8 mouse cellular contexts compared by ENCODE assay signal in genomic region chr3:21962360-21962782, GRCm38 (mm10).
DNase-seq lines count a peak whose midpoint lies in the region; ATAC-seq and TF ChIP-seq lines count a peak whose summit lies in the region.

No protein-coding gene starts in this region.

- no peak for TF ChIP-seq POLR2A in spleen, adult 2 months (IDR thresholded peaks at IDR 0.05; ENCODE audit: low read depth, low read length)

- H3K4me3 ChIP-seq in spleen, adult 2 months (ENCODE audit: extremely low read depth, insufficient read depth, insufficient read length) = no peak overlapping the region
- no peak overlapping the region for H3K4me3 ChIP-seq in liver, embryonic 15.5 days (replicated peaks)
- no peak overlapping the region for H3K4me3 ChIP-seq in stomach, embryonic 15.5 days (replicated peaks)

- H3K4me2 ChIP-seq in liver, embryonic 15.5 days = no peak overlapping the region
- H3K4me2 ChIP-seq in stomach, embryonic 15.5 days = no peak overlapping the region; the same call in 1 of the 2 replicates

- no peak for TF ChIP-seq CTCF in spleen, adult 2 months (IDR thresholded peaks at IDR 0.05; ENCODE audit: extremely low read depth, insufficient read depth, insufficient read length, insufficient replicate concordance)

- H3K27me3 ChIP-seq in spleen, adult 2 months (ENCODE audit: control insufficient read depth, insufficient read depth, low read length) = no peaks in the 10 kb centered on the region
- H3K27me3 ChIP-seq in liver, embryonic 15.5 days = no peaks in the 10 kb centered on the region
- H3K27me3 ChIP-seq in stomach, embryonic 15.5 days (replicated peaks) = no peaks in the 10 kb centered on the region

- H3K9me3 ChIP-seq in liver, embryonic 15.5 days (replicated peaks) = no peaks in the 10 kb centered on the region
- no peaks in the 10 kb centered on the region for H3K9me3 ChIP-seq in stomach, embryonic 15.5 days

- peak overlapping the region; percentile 68 for H3K27ac ChIP-seq in spleen, adult 2 months (ENCODE audit: insufficient read depth, low read length)
- peak overlapping the region; percentile 42 for H3K27ac ChIP-seq in liver, embryonic 15.5 days (replicated peaks)
- peak overlapping the region; percentile 36; the same call in 1 of the 2 replicates for H3K27ac ChIP-seq in stomach, embryonic 15.5 days

- WGBS in spleen, adult 2 months = 53% methylated on average over 7 of the region's 7 CpGs
- WGBS in liver, embryonic 15.5 days (ENCODE audit: insufficient replicate concordance) = 36% methylated on average over 7 of the region's 7 CpGs
- 31% methylated on average over 7 of the region's 7 CpGs for WGBS in stomach, embryonic 15.5 days

- DNase-seq in embryo, embryonic 11 days = peak; percentile 12
- DNase-seq in embryo, embryonic 10.5 days (ENCODE audit: low spot score) = no peak
- DNase-seq in spleen, adult 2 months (ENCODE audit: low read depth in 1 of 2, low spot score in 2 of 2) = no peak
- no peak for DNase-seq in spleen, adult 12 weeks (ENCODE audit: low spot score)
- no peak for DNase-seq in left cerebral cortex, postnatal 14 days (ENCODE audit: low spot score in 2 of 2)

- ATAC-seq in liver, embryonic 15.5 days (ENCODE audit: insufficient read depth) = peak; percentile 61
- no peak; the same call in 1 of the 2 replicates for ATAC-seq in stomach, embryonic 15.5 days (ENCODE audit: insufficient read depth, low FRiP score, low read depth)
- no peak for ATAC-seq in erythroblast, adult 5-6 weeks (replicated peaks; ENCODE audit: low FRiP score, poor library complexity, severe bottlenecking)

- peaks cover 28% of the 10 kb centered on the region for H3K4me1 ChIP-seq in spleen, adult 2 months (ENCODE audit: control insufficient read depth, insufficient read depth, insufficient read length)
- H3K4me1 ChIP-seq in liver, embryonic 15.5 days (replicated peaks) = peaks cover 23% of the 10 kb centered on the region; the same call in 1 of the 2 replicates
- peaks cover 8% of the 10 kb centered on the region; the same call in 1 of the 2 replicates for H3K4me1 ChIP-seq in stomach, embryonic 15.5 days

- H3K9ac ChIP-seq in liver, embryonic 15.5 days = no peak overlapping the region
- no peak overlapping the region for H3K9ac ChIP-seq in stomach, embryonic 15.5 days

- H3K36me3 ChIP-seq in spleen, adult 2 months (ENCODE audit: control insufficient read depth, insufficient read depth, low read length) = no peaks in the 10 kb centered on the region
- no peaks in the 10 kb centered on the region for H3K36me3 ChIP-seq in liver, embryonic 15.5 days (replicated peaks)
- H3K36me3 ChIP-seq in stomach, embryonic 15.5 days = no peaks in the 10 kb centered on the region

- intact Hi-C loops in left cerebral cortex, postnatal 14 days (cut with DNase I) = no loop called here
